Comparison of ENCODE assay signal across 25 mouse cellular contexts in the genomic region with DNA sequence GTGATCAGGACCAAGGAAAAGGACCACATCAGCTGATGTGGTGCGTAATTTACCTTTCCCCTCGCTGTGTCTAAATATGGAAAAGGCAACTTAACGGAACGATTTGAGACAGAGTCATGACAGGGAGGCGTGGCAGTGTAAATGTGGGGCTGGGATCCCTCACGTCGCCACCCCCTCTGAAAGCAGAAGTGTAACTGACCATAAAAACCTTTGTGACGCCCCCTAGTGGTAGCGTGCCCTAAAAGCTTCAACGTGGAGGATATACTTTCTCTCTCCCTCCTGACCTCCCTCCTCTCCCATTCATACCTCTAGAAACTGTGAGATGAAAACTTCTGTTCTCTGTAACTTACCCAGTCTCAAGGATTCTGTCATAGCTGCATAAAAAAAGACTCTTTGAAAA.
A peak's percentile ranks its signal among the peaks of the same experiment; 100 is the strongest.
DNase-seq lines count a peak whose midpoint lies in the region; ATAC-seq and TF ChIP-seq lines count a peak whose summit lies in the region.
"Had no signal": no experiment of that assay in that cellular context is flagged by ENCODE, and none has a peak within 500 bp of the region (broad histone marks: within the 10 kb centered on the region; RNA-seq: fewer than 3 reads in every experiment).

No protein-coding gene starts in this region.

- no peak for TF ChIP-seq CTCF in heart, adult 2 months (IDR thresholded peaks at IDR 0.05)
- peak; percentile 52 for TF ChIP-seq CTCF in E14TG2a.4 (conservative IDR thresholded peaks at IDR 0.05; ENCODE audit: low read length)

- H3K27ac ChIP-seq in heart, adult 2 months = no peak overlapping the region
- no peak overlapping the region for H3K27ac ChIP-seq in liver, embryonic 11.5 days (ENCODE audit: low read depth, low read length)
- H3K27ac ChIP-seq: forebrain, embryonic 15.5 days; heart, embryonic 13.5 days; hindbrain, embryonic 15.5 days; limb, embryonic 13.5 days; liver, embryonic 14.5 days; midbrain, embryonic 15.5 days had no signal

- peak; percentile 63 for DNase-seq in heart, adult 11 months
- no peak for DNase-seq in heart, adult 2 months
- peak; percentile 25 for DNase-seq in liver, embryonic 11.5 days (ENCODE audit: low spot score)
- DNase-seq in liver (no peak), ZHBTc4 (ENCODE audit: low read depth, low spot score) (peak; percentile 45)
- no peak for DNase-seq in adrenal gland, adult (ENCODE audit: inconsistent age in 2 of 2, low spot score in 1 of 2)
- DNase-seq: adrenal gland, postnatal 10 days; cerebellum, adult 8-10 months; cerebellum, postnatal 25 days; gastrocnemius, postnatal 25 days; heart, adult 18-20 months; heart, postnatal 10 days; kidney, adult 9 months; kidney, postnatal 14 days; lung, embryonic 14.5 days; lung, postnatal 14 days; right cerebral cortex, adult 18-20 months; right cerebral cortex, postnatal 4 days had no signal

- ATAC-seq in liver, embryonic 11.5 days (replicated peaks; ENCODE audit: low FRiP score) = no peak
- ATAC-seq: forebrain, embryonic 15.5 days; midbrain, embryonic 15.5 days had no signal

- H3K27me3 ChIP-seq in heart, adult 2 months (ENCODE audit: control insufficient read depth, insufficient read depth, low read length) = no peaks in the 10 kb centered on the region
- H3K27me3 ChIP-seq in liver, embryonic 11.5 days (replicated peaks; ENCODE audit: control insufficient read depth, insufficient read depth, low read length) = 0 out of 2 replicates have a peak, but pooled peaks cover 2% of the 10 kb centered on the region
- H3K27me3 ChIP-seq in E14TG2a.4 (ENCODE audit: insufficient read depth, low read length) = peaks cover 28% of the 10 kb centered on the region
- H3K27me3 ChIP-seq: forebrain, embryonic 15.5 days; heart, embryonic 13.5 days had no signal

- no peaks in the 10 kb centered on the region for H3K79me2 ChIP-seq in heart, adult 2 months (replicated peaks; ENCODE audit: control insufficient read depth, insufficient read depth, low read length)

- H3K9me3 ChIP-seq in liver, embryonic 11.5 days (ENCODE audit: control insufficient read depth, low read length) = no peaks in the 10 kb centered on the region
- H3K9me3 ChIP-seq in E14TG2a.4 (ENCODE audit: low read length) = no peaks in the 10 kb centered on the region
- H3K9me3 ChIP-seq: forebrain, embryonic 15.5 days; heart, embryonic 13.5 days; hindbrain, embryonic 15.5 days; limb, embryonic 13.5 days; midbrain, embryonic 15.5 days had no signal

- no peak for TF ChIP-seq POLR2A in heart, adult 2 months (IDR thresholded peaks at IDR 0.05; ENCODE audit: insufficient read depth, low read depth, low read length)

- H3K4me1 ChIP-seq in heart, adult 2 months (ENCODE audit: control insufficient read depth, insufficient read depth, low read length) = no peaks in the 10 kb centered on the region
- peaks cover 13% of the 10 kb centered on the region for H3K4me1 ChIP-seq in liver, embryonic 11.5 days (replicated peaks; ENCODE audit: control insufficient read depth, insufficient read depth, low read length)
- H3K4me1 ChIP-seq in E14TG2a.4 (replicated peaks; ENCODE audit: low read depth, low read length) = peaks cover 20% of the 10 kb centered on the region

- no peak overlapping the region for H3K9ac ChIP-seq in heart, adult 2 months (ENCODE audit: low read depth, low read length)
- H3K9ac ChIP-seq in liver, embryonic 11.5 days (ENCODE audit: low read depth, low read length) = no peak overlapping the region
- H3K9ac ChIP-seq: forebrain, embryonic 15.5 days; heart, embryonic 13.5 days; hindbrain, embryonic 15.5 days; limb, embryonic 13.5 days; liver, embryonic 14.5 days; lung, embryonic 14.5 days; midbrain, embryonic 15.5 days had no signal

- TF ChIP-seq EP300 in heart, adult 2 months (IDR thresholded peaks at IDR 0.05; ENCODE audit: insufficient read depth, low read depth, low read length) = no peak

- H3K4me3 ChIP-seq in heart, adult 2 months = no peak overlapping the region
- no peak overlapping the region for H3K4me3 ChIP-seq in liver, embryonic 11.5 days (ENCODE audit: low read depth, low read length)
- H3K4me3 ChIP-seq in E14TG2a.4 (replicated peaks; ENCODE audit: low read length) = no peak overlapping the region
- H3K4me3 ChIP-seq: forebrain, embryonic 15.5 days; heart, embryonic 13.5 days; hindbrain, embryonic 15.5 days; limb, embryonic 13.5 days; midbrain, embryonic 15.5 days had no signal

- H3K4me2 ChIP-seq in liver, embryonic 11.5 days = no peak overlapping the region
- H3K4me2 ChIP-seq: forebrain, embryonic 15.5 days; heart, embryonic 13.5 days; hindbrain, embryonic 15.5 days; limb, embryonic 13.5 days; lung, embryonic 14.5 days; midbrain, embryonic 15.5 days had no signal

- intact Hi-C loops in heart, adult 2 months (cut with DNase I) = no loop called here

- 91% methylated on average over 10 of the region's 10 CpGs for WGBS in heart, adult 2 months
- WGBS in liver, embryonic 11.5 days = 85% methylated on average over 10 of the region's 10 CpGs

- H3K36me3 ChIP-seq in heart, adult 2 months (ENCODE audit: control insufficient read depth, insufficient read depth, low read length) = no peaks in the 10 kb centered on the region
- no peaks in the 10 kb centered on the region for H3K36me3 ChIP-seq in liver, embryonic 11.5 days (ENCODE audit: control insufficient read depth, insufficient read depth, low read length)
- no peaks in the 10 kb centered on the region for H3K36me3 ChIP-seq in E14TG2a.4 (ENCODE audit: insufficient read depth, low read length)
- H3K36me3 ChIP-seq: forebrain, embryonic 15.5 days; heart, embryonic 13.5 days; hindbrain, embryonic 15.5 days; limb, embryonic 13.5 days; midbrain, embryonic 15.5 days had no signal

Comparison
In these comparisons a context has a peak if more than half of its experiments do, and no peak if none do; other contexts are left out.
1. DNase-seq: peak in heart, adult 11 months (single experiment), liver, embryonic 11.5 days (single experiment) and ZHBTc4 (single experiment); none in heart, adult 2 months (0 of 2), liver (single experiment) and adrenal gland, adult (0 of 2).